Mouse (Mus musculus) forebrain, embryonic 12.5 days (tissue): ENCODE data around the gene Otc. TPM values are rescaled to one million over a fixed set of nuclear protein-coding genes. Genes with fewer than 3 reads are reported as not detected.

Experiments used
- ATAC-seq: fragments of 200-750 bp; cut with Nextera tagmentation; 2 replicates; pipeline ENCODE4 v1.8.0; 2017; ENCODE audit warnings: moderate TSS enrichment; ENCODE audit not compliant: low FRiP score
- H3K27ac ChIP-seq: fragments of 300-500 bp; sonication (generic); 2 replicates; pipeline ENCODE4 v1.5.1; 2016; ENCODE audit warnings: mild to moderate bottlenecking
- H3K27me3 ChIP-seq: fragments of 300-500 bp; sonication (generic); 2 replicates; pipeline ENCODE4 v1.6.1; 2016; ENCODE audit warnings: mild to moderate bottlenecking
- H3K36me3 ChIP-seq: fragments of 300-500 bp; sonication (generic); replicated peaks from 2 replicates; pipeline ENCODE4 v1.6.1; 2016; ENCODE audit warnings: mild to moderate bottlenecking
- H3K4me1 ChIP-seq: fragments of 300-500 bp; sonication (generic); 2 replicates; pipeline ENCODE4 v1.6.1; 2016
- H3K4me2 ChIP-seq: fragments of 300-500 bp; sonication (generic); 2 replicates; pipeline ENCODE4 v1.6.1; 2016; ENCODE audit warnings: mild to moderate bottlenecking, moderate library complexity
- H3K4me3 ChIP-seq: fragments of 300-500 bp; sonication (generic); replicated peaks from 2 replicates; pipeline ENCODE4 v1.5.1; 2016; ENCODE audit warnings: mild to moderate bottlenecking
- H3K9ac ChIP-seq: fragments of 300-500 bp; sonication (generic); 2 replicates; pipeline ENCODE4 v1.6.1; 2016; ENCODE audit warnings: mild to moderate bottlenecking
- H3K9me3 ChIP-seq: fragments of 300-500 bp; sonication (generic); 2 replicates; pipeline ENCODE4 v1.6.1; 2016
- WGBS: fragments of 180-500 bp; shearing (Covaris S2); methylation state at CpG from one replicate; pipeline ENCODE4 v1.1.7; 2016; 5-methylcytosine and 5-hydroxymethylcytosine counted together
- polyA plus RNA-seq: library from polyadenylated mRNA; unstranded; fragments of >200 nt; fragmentation: Nextera tagmentation; extraction: Ambion mirVana; gene quantifications from 2 replicates; pipeline ENCODE4 v1.2.1, GENCODE M21; 2016

Gene Otc
- polyA plus RNA-seq, 1 experiment from 2014 or later = not detected

- Histone ChIP-seq H3K27me3 (no peaks in the 10 kb centered on the region), H3K4me2 (no peak overlapping the region), H3K27ac (no peak overlapping the region), H3K36me3 (no peaks in the 10 kb centered on the region), H3K4me1 (no peaks in the 10 kb centered on the region), H3K9ac (no peak overlapping the region), H3K9me3 (no peaks in the 10 kb centered on the region), H3K4me3 (no peak overlapping the region)
- WGBS = 68% methylated on average over 4 of the region's 4 CpGs
- ATAC-seq = peak; percentile 65; the same call in 1 of the 2 replicates
These were observed 16.8 kb downstream of the Otc start for GRCm38 (mm10) chrX:10268761-10269437.

- Histone ChIP-seq H3K27ac (no peak overlapping the region), H3K4me2 (no peak overlapping the region), H3K9me3 (no peaks in the 10 kb centered on the region), H3K9ac (no peak overlapping the region), H3K4me1 (no peaks in the 10 kb centered on the region), H3K27me3 (no peaks in the 10 kb centered on the region), H3K4me3 (no peak overlapping the region), H3K36me3 (no peaks in the 10 kb centered on the region)
- ATAC-seq = no peak
- 90% methylated on average over 14 of the region's 14 CpGs for WGBS
These were observed 45.2 kb downstream of the Otc start for GRCm38 (mm10) chrX:10297341-10297740.

GRCm38 (mm10) chrX:10318176-10318575 lies 66.1 kb downstream of the Otc start:
- no peaks in the 10 kb centered on the region for H3K36me3 ChIP-seq
- no peak for ATAC-seq
- no peak overlapping the region for H3K4me2 ChIP-seq
- H3K9ac ChIP-seq = no peak overlapping the region
- no peak overlapping the region for H3K27ac ChIP-seq
- no peaks in the 10 kb centered on the region for H3K4me1 ChIP-seq
- no peaks in the 10 kb centered on the region for H3K9me3 ChIP-seq
- no peaks in the 10 kb centered on the region for H3K27me3 ChIP-seq
- WGBS = 86% methylated on average over 4 of the region's 4 CpGs
- no peak overlapping the region for H3K4me3 ChIP-seq

GRCm38 (mm10) chrX:10330246-10330645 lies 78.1 kb downstream of the Otc start:
- Histone ChIP-seq H3K36me3 (no peaks in the 10 kb centered on the region), H3K9me3 (no peaks in the 10 kb centered on the region), H3K27me3 (no peaks in the 10 kb centered on the region), H3K4me1 (no peaks in the 10 kb centered on the region), H3K27ac (no peak overlapping the region), H3K4me2 (no peak overlapping the region), H3K4me3 (no peak overlapping the region), H3K9ac (no peak overlapping the region)
- no peak for ATAC-seq
- 77% methylated on average over 1 of the region's 1 CpGs for WGBS

DNA sequence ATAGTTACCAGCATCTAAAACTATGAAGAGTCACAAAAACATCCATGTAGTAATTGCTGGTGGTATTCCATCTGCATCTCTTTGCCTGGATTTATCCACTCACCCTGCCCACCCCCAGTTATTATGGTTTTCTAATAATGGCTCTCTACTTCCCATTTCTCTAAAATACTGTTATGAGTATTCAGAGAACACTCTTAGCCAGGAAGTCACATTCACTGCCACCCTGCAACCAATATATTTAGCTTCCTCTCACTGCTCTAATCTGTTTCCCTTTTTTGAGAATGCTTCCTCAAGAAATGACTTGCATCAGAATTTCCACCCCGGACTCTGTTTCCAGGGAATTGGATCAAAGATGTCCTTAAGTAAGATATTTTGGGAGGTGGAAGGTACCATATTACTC lies 79.6 kb downstream of the Otc start:
- Histone ChIP-seq H3K9me3 (no peaks in the 10 kb centered on the region), H3K4me2 (no peak overlapping the region), H3K4me1 (no peaks in the 10 kb centered on the region), H3K36me3 (no peaks in the 10 kb centered on the region), H3K27ac (no peak overlapping the region), H3K9ac (no peak overlapping the region), H3K27me3 (no peaks in the 10 kb centered on the region), H3K4me3 (no peak overlapping the region)
- WGBS = 100% methylated on average over 1 of the region's 1 CpGs
- ATAC-seq = no peak

- no peak overlapping the region for H3K9ac ChIP-seq
These were observed 84.7 kb downstream of the Otc start for GRCm38 (mm10) chrX:10336816-10337215.

DNA sequence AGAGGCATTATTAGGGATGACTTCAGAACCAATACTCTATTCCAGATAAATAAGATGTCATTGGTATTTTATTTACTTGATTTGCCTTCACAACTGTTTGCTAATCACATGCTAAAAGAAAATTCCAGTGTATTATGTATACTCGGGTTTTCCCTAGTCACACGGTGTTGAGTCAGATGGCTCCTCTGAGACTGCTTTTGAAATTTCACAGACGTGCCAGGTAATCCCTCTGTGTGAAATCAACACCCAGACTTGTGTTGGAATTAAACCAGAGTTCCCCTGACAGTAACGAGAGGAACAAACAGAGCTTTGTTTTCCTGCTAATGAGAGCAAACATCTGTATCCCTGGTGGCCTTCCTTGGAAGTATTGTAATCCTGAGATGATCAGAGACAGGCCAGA lies 103.8 kb downstream of the Otc start:
- Histone ChIP-seq H3K27ac (no peak overlapping the region), H3K9me3 (no peaks in the 10 kb centered on the region), H3K9ac (no peak overlapping the region), H3K4me2 (no peak overlapping the region), H3K4me1 (no peaks in the 10 kb centered on the region), H3K36me3 (no peaks in the 10 kb centered on the region), H3K4me3 (no peak overlapping the region), H3K27me3 (no peaks in the 10 kb centered on the region)
- 34% methylated on average over 4 of the region's 4 CpGs for WGBS
- no peak for ATAC-seq

More at GRCm38 (mm10) chrX:10336816-10337215, 84.7 kb downstream of the Otc start:
- WGBS = 50% methylated on average over 2 of the region's 2 CpGs
- ATAC-seq = no peak
- Histone ChIP-seq H3K27ac (no peak overlapping the region), H3K4me3 (no peak overlapping the region), H3K4me2 (no peak overlapping the region), H3K36me3 (no peaks in the 10 kb centered on the region), H3K9me3 (no peaks in the 10 kb centered on the region), H3K27me3 (no peaks in the 10 kb centered on the region), H3K4me1 (no peaks in the 10 kb centered on the region)

Other genes starting within 250 kb of the Otc start
- 5.3 and 7.3 TPM in 2 replicates for gene Srpx, start 134.6 kb upstream of the Otc start, polyA plus RNA-seq
- 39.3 and 44.1 TPM in 2 replicates for gene Rpgr, start 35.4 kb upstream of the Otc start, polyA plus RNA-seq
- gene Tspan7, start 232.9 kb downstream of the Otc start, polyA plus RNA-seq = 118 and 121 TPM in 2 replicates